Mouse (Mus musculus) E14TG2a.4 (cell line): ENCODE measurements around the gene Nrg3.

Experiments
- CTCF ChIP-seq: conservative IDR thresholded peaks from 2 replicates; pipeline ENCODE4 v1.5.1; 2014; ENCODE audit warnings: low read length
- NANOG ChIP-seq: IDR thresholded peaks from 2 replicates; pipeline ENCODE4 v1.6.1; 2014; ENCODE audit warnings: borderline replicate concordance, low read length, mixed read lengths
- POU5F1 ChIP-seq: IDR thresholded peaks from 2 replicates; pipeline ENCODE4 v1.6.1; 2014; ENCODE audit warnings: low read length, borderline replicate concordance

DNA sequence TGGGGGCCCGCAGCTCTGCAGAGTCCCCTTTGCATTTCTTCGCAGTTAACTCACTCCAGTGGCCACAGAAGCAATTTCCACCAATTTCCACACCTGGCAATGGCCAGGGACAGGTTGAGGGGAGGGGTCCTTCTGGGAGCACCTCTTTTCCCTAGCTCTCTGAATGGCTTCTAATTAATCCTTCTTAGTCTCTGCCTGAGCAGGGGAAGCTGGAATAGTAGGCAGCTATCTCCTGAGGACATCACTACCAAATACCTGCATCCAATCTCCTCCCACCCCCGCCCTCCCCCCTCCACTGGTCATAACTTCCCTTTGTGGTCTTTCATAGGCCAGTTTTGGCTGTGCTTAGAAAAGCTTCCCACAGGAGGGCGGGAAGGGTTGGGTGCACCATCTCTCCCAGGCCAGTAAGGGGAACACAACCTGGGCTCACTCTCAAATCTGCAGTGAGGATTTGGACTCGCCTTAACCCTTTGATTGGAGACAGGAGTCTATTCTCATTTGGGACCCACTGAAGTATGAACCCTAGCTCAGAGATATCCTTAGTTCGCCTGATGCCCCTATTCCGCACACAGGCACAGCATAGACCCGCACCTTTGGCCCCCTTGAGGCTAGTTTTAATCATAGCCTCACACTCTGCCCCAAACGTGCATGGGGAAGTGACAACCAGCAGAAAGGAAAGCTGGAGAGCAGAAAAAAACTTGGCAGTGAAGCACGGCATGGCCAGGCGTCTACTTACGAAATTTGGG, 1.5 kb downstream of the Nrg3 start:
- TF ChIP-seq CTCF = no peak
- TF ChIP-seq NANOG = no peak
- no peak for TF ChIP-seq POU5F1
